Mouse (Mus musculus) adrenal gland, postnatal 10 days (tissue): ENCODE results near the gene Ddx41. TPM values are rescaled to one million over a fixed set of nuclear protein-coding genes. Genes with fewer than 3 reads are reported as not detected.

Source experiments
- DNase-seq: peaks from one replicate; pipeline ENCODE4 v3.0.0; 2021; ENCODE audit warnings: mixed read lengths
- total RNA-seq, 2 experiments: library from RNA; stranded (reverse); gene quantifications; 2 replicates each; pipeline ENCODE4 v1.2.3; 2021

The Ddx41 gene
- total RNA-seq, 2 experiments from 2014 or later: 38.5 to 39.9 TPM

- DNase-seq: peak; percentile 15
These were observed 6.4 kb upstream of the Ddx41 start for GRCm38 (mm10) chr13:55542891-55543290.

GRCm38 (mm10) chr13:55540933-55541332, 4.5 kb upstream of the Ddx41 start:
- peak; percentile 39 for DNase-seq

GRCm38 (mm10) chr13:55535796-55536193, 663 bp downstream of the Ddx41 start:
- no peak for DNase-seq

GRCm38 (mm10) chr13:55535191-55535590, 1.3 kb downstream of the Ddx41 start:
- DNase-seq: no peak

- peak; percentile 41 for DNase-seq
These were observed 7.1 kb downstream of the Ddx41 start, which contains the start of gene Dok3 for GRCm38 (mm10) chr13:55529198-55529915. TSS of gene Dok3 (minus strand) at chr13:55529296.

GRCm38 (mm10) chr13:55527834-55528772, 8.4 kb downstream of the Ddx41 start:
- peak; percentile 10 for DNase-seq

- DNase-seq: no peak
These were observed 9.2 kb downstream of the Ddx41 start for GRCm38 (mm10) chr13:55527212-55527611.

- DNase-seq: peak; percentile 34
These were observed 10.5 kb downstream of the Ddx41 start for GRCm38 (mm10) chr13:55525733-55526553.

- peak; percentile 6 for DNase-seq
These were observed 12.4 kb downstream of the Ddx41 start for GRCm38 (mm10) chr13:55523951-55524600.

GRCm38 (mm10) chr13:55523278-55523677, 13.2 kb downstream of the Ddx41 start:
- DNase-seq: peak; percentile 67

- DNase-seq: peak; percentile 7
These were observed 13.7 kb downstream of the Ddx41 start for GRCm38 (mm10) chr13:55522730-55523129.

- DNase-seq: no peak
These were observed 16.9 kb downstream of the Ddx41 start for GRCm38 (mm10) chr13:55519606-55520005.

GRCm38 (mm10) chr13:55516955-55517354, 19.5 kb downstream of the Ddx41 start:
- peak; percentile 93 for DNase-seq

GRCm38 (mm10) chr13:55513828-55514227, 22.6 kb downstream of the Ddx41 start:
- no peak for DNase-seq

GRCm38 (mm10) chr13:55513111-55513748, 23.2 kb downstream of the Ddx41 start, which contains the start of gene Pdlim7:
TSS of gene Pdlim7 (minus strand) at chr13:55513676.
- DNase-seq: peak; percentile 95

GRCm38 (mm10) chr13:55512379-55513031, 24.0 kb downstream of the Ddx41 start:
- peak; percentile 69 for DNase-seq

- no peak for DNase-seq
These were observed 25.0 kb downstream of the Ddx41 start for GRCm38 (mm10) chr13:55511492-55511861.

- DNase-seq: peak; percentile 80
These were observed 25.6 kb downstream of the Ddx41 start for GRCm38 (mm10) chr13:55510668-55511491.

- no peak for DNase-seq
These were observed 26.2 kb downstream of the Ddx41 start for GRCm38 (mm10) chr13:55510332-55510667.

GRCm38 (mm10) chr13:55508531-55508930, 27.9 kb downstream of the Ddx41 start:
- DNase-seq: no peak
